19 mouse cellular contexts compared by ENCODE assay signal in genomic region chr17:14576159-14576558, GRCm38 (mm10).
"Had no signal": no experiment of that assay in that cellular context is flagged by ENCODE, and none has a peak within 500 bp of the region (broad histone marks: within the 10 kb centered on the region; RNA-seq: fewer than 3 reads in every experiment).

No protein-coding gene starts in this region.

- ATAC-seq: inflammation-experienced regulatory T-cells, adult 6 months; intestine, embryonic 16.5 days; liver, embryonic 12.5 days; midbrain, embryonic 15.5 days had no signal

- H3K27me3 ChIP-seq: limb, embryonic 12.5 days; limb, embryonic 15.5 days; liver, embryonic 12.5 days; liver, embryonic 15.5 days; midbrain, embryonic 12.5 days; midbrain, embryonic 15.5 days; neural tube, embryonic 13.5 days had no signal

- H3K4me2 ChIP-seq: limb, embryonic 12.5 days; limb, embryonic 15.5 days; liver, embryonic 12.5 days; liver, embryonic 15.5 days; midbrain, embryonic 12.5 days; midbrain, embryonic 15.5 days; neural tube, embryonic 13.5 days had no signal

- H3K9ac ChIP-seq: limb, embryonic 12.5 days; limb, embryonic 15.5 days; liver, embryonic 12.5 days; liver, embryonic 15.5 days; midbrain, embryonic 12.5 days; midbrain, embryonic 15.5 days; neural tube, embryonic 13.5 days had no signal

- H3K9me3 ChIP-seq: limb, embryonic 12.5 days; limb, embryonic 15.5 days; liver, embryonic 12.5 days; liver, embryonic 15.5 days; midbrain, embryonic 12.5 days; midbrain, embryonic 15.5 days; neural tube, embryonic 13.5 days had no signal

- H3K27ac ChIP-seq: limb, embryonic 12.5 days; limb, embryonic 15.5 days; liver, embryonic 12.5 days; liver, embryonic 15.5 days; midbrain, embryonic 12.5 days; midbrain, embryonic 15.5 days; neural tube, embryonic 13.5 days had no signal

- H3K36me3 ChIP-seq: limb, embryonic 12.5 days; limb, embryonic 15.5 days; liver, embryonic 12.5 days; liver, embryonic 15.5 days; midbrain, embryonic 12.5 days; midbrain, embryonic 15.5 days; neural tube, embryonic 13.5 days had no signal

- H3K4me3 ChIP-seq: limb, embryonic 12.5 days; limb, embryonic 15.5 days; liver, embryonic 12.5 days; liver, embryonic 15.5 days; midbrain, embryonic 12.5 days; midbrain, embryonic 15.5 days; neural tube, embryonic 13.5 days had no signal

- H3K4me1 ChIP-seq: liver, embryonic 12.5 days; liver, embryonic 15.5 days; midbrain, embryonic 12.5 days; midbrain, embryonic 15.5 days; neural tube, embryonic 13.5 days had no signal

- DNase-seq: kidney, adult 18-20 months; kidney, postnatal 14 days; kidney, postnatal 4 days; left cerebral cortex, postnatal 4 days; lung, adult 2 months; lung, postnatal 14 days; lung, postnatal 4 days; retina, postnatal 1 day; thymus, adult 18-20 months; thymus, postnatal 4 days had no signal
